Mouse (Mus musculus) T-helper 2 cell (primary cell): ENCODE measurements around the gene Capn7.

Source experiments
- in situ Hi-C: fragments of 300-600 bp; cut with MboI, MseI; formaldehyde crosslinking; loops from one replicate; pipeline ENCODE4 v1.15.1; 2025; ENCODE audit warnings: high pct_unique_total_duplicates

Capn7 gene

GRCm38 (mm10) chr14:31364589-31364988 is 28.2 kb downstream of the Capn7 start:
- in situ Hi-C loops: no loop called here

DNA sequence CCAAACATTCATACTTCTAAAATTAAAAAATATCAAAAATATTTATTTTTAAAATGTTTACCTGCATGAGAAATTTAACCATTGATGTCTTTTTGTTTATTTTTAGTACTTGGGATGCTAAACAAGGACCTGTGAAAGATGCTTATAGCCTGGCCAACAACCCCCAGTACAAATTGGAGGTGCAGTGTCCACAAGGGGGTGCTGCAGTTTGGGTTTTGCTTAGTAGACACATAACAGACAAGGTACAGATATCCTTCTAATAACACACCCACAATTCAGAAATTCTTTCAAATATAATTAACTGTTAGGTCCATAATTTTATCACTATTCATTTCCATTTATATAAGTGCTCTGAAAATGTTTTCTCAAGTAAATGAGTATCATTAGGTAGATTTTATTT is 28.9 kb downstream of the Capn7 start:
- in situ Hi-C loops: no loop called here

DNA sequence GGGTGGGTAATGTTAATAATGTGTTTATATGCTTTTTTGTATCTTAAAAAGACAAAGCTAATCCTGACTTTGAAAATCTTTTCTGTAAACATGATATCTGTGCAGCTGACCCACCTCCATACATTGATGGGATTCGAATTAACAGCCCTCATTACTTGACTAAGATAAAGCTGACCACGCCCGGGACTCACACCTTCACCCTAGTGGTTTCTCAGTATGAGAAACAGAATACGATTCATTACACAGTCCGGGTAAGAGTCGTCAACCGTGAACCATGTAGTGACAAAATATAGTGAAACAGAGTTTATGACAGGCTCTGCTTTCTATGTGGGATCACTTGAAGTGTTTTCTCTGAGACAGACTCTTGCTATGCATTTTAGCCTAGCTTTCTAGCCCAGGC is 31.5 kb downstream of the Capn7 start:
- in situ Hi-C loops: no loop called here

GRCm38 (mm10) chr14:31369377-31369776 is 32.9 kb downstream of the Capn7 start:
- in situ Hi-C loops: no loop called here

GRCm38 (mm10) chr14:31374390-31374789 is 38.0 kb downstream of the Capn7 start:
- in situ Hi-C loops: no loop called here

- in situ Hi-C loops: no loop called here
Measured at GRCm38 (mm10) chr14:31376331-31376730, 39.9 kb downstream of the Capn7 start.

GRCm38 (mm10) chr14:31382276-31382675 is 45.8 kb downstream of the Capn7 start:
- in situ Hi-C loops: no loop called here

GRCm38 (mm10) chr14:31383470-31384050 is 47.1 kb downstream of the Capn7 start:
- in situ Hi-C loops: no loop called here

GRCm38 (mm10) chr14:31384366-31385323 is 48.2 kb downstream of the Capn7 start:
- in situ Hi-C loops: loop anchor here (5.0 kb wide), 1 partner anchor 78 kb away; no protein-coding TSS in a partner anchor

DNA sequence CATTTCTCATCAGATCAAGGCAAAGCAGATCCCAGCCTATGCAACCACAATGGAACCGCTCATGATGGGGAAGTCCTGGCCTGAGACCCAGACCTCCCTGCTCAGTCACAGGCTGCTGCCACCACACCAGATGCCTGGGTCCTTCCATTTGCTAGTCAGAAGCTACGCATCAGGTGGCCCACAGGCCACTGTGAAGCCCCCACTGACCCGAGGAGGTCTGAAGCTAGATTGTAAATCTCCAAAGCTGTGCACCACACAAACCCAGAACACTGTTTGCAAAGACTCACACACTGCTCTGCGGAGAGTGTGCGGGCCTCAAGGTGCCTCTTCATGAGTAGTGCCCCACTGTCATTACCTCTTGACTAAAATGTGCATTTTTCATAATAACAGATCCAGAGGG is 49.0 kb downstream of the Capn7 start:
- in situ Hi-C loops: loop anchor here (5.0 kb wide), 1 partner anchor 77 kb away; no protein-coding TSS in a partner anchor

DNA sequence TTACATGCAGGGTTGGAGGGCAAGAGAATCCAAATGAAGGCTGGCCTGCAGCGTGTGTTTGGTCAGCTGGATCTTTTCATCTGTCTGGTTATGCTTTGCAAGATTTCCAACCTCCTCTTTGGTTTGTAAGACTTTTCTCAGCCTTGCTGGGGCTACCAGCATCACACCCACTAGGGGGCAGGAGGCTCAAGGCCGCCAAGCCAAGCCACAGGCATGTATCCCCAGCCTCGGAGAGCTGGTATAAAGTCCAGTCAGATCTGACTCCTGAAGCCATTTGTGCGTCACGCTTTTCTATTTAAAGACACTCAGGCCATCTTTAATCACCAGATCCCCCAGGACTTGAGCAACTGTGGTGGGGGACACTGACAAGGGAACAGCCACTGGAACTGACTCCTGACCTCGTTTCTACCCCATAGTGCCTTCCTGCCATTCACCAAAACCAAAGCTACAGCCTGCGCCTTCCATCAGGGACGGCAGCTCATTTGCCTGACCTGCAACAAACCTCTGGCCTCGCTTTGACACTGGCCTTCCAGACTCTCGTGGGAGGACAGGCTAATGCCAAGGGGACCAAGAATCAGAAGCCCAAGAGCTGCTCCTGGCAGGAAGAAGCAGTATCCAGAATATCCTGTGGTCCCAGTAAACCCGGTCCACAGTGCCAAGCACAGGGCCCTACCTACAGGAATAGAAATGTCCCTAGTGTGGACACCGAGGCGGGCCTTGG is 49.7 kb downstream of the Capn7 start:
- in situ Hi-C loops: loop anchor here (5.0 kb wide), 1 partner anchor 76 kb away; no protein-coding TSS in a partner anchor

DNA sequence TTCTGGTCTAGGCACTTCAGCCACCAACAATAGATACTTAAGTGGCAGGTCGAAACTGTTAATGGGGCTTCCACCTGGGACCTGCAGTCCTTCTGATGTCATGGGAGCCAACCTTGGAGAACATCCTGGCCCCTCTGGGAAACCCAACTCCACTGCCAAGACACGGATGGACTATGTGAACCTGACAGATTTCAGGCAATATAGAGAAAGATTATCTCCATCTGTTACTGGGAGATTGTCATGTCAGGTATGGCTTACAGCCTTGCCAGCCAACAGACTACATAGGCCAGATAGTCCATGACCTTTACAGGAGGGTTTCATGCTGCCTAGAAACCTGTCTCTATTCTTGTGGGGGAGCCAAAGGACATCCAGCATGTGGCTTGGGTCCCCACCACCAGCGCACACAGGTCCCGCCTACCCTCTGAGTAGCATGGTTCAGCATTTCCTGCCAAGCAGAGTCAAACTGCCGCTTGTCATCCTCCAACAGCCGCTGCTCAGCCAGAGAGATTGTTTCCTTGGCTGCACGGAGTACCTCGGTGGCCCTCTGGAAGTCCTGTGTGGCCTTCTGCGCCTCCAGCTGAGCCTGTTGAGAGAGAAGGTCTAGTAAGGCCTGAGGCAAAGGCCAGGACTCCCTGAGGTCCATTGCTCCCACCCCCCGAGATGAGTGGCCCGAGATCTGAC is 51.0 kb downstream of the Capn7 start:
- in situ Hi-C loops: loop anchor here (5.0 kb wide), 1 partner anchor 75 kb away; no protein-coding TSS in a partner anchor

DNA sequence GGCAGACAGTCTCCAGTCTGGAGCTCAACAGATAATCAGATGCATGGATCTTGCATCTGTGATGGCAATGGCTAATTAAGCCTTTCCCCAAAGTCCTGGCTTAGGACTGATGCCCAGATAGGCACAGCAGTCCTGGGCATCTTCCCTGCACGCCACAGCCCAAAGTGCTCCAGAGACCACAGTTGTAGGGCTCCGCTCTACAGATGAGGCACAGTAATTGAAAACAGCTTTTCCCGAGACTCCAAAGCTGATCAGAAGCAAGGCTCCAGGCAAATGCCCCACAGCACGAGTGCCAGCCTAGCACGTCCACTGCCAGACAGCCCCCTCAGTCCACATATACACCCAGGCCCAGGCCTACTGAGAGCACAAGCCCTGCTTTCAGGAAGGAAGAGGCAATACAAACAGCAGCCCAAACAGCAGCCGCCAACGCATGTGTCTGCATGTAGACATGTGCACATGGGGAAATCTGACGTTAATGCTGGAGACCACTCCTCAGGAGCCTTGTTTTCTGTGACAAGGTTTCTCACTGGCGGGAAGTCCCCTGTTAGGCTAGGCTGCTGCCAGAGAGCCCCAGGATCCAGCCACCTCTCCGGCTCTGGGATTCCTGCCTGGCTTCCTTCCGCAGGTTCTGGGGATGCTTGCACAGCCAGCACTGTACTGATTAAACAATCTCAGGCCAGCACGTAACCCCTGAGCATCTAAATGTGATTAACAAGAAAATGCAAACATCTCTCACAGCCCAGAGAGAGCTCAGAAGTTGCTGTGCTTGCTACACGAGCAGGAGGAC is 51.8 kb downstream of the Capn7 start:
- in situ Hi-C loops: loop anchor here (5.0 kb wide), 1 partner anchor 74 kb away; no protein-coding TSS in a partner anchor

GRCm38 (mm10) chr14:31389421-31390147 is 53.1 kb downstream of the Capn7 start:
- in situ Hi-C loops: loop anchor here (5.0 kb wide), 1 partner anchor 73 kb away; no protein-coding TSS in a partner anchor

DNA sequence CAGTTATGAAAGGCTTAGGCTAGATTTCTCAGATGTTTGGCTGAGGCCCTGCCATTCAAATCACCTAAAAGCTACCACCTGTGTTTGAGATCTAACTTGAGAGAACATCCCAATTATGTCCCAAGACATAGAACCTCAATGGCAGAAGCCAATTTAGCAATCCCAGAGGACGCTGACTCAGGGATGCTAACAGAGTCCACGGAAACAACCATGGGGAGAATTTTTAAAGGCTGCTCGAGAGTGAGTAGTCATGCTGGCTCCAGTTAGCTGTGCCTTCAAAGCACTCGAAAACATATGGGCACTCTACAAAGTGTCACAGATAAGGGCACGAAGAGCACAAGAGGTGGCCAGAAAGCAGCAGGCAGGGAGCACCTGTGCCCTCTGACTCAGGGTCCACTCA is 55.9 kb downstream of the Capn7 start:
- in situ Hi-C loops: no loop called here

GRCm38 (mm10) chr14:31392873-31393545 is 56.6 kb downstream of the Capn7 start:
- in situ Hi-C loops: no loop called here

DNA sequence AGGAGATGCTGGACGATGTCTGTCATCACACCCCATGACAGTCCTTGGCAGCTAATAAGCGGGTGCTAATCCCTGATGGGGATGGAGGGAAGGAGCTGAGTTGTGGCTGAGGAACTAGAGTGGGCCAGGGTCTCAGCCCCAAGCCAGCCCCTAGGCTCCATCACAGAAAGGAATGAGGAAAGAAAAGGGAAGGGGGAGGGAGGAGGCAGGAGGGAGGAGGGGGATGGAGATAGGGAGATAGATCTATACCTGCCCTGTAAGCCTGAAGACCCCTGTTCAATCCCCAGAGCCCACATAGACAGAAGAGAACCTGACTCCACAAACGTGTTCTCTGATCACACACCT is 57.1 kb downstream of the Capn7 start:
- in situ Hi-C loops: no loop called here

DNA sequence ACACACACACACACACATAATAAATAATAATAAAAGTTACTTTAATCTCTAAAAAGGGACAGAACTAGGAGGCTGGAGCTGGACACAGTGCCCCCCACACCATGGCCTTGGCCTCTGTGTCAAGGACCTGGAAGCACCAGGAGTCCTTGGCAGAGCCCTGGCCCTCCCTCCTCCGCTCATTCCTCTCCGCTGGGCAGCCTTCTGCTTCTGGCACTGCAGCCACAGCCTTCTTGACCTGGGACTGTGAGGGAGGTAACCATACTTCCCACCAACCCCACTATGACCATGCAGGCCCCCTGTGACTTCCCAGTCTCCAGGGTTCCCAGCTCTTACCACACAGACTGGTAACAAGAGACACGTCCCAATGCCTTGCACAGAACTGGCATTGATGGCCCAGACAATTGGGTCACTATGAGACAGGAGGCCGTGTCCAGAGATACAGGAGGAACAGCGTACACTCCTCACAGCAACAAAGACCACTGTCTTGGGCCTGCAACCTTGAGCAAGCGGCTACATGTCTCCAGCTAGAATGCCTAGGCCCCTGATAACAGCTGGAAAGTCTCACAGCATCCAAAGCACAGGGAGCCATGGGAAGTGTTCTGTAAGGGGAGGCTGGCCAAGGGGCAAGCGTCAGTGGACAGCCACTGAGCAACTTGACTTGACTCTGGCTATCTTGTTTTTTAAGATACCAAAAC is 57.6 kb downstream of the Capn7 start:
- in situ Hi-C loops: no loop called here
